Mouse (Mus musculus) megakaryocyte progenitor cell, adult 5-6 weeks (primary cell): ENCODE data around the gene Ggn. TPM values are rescaled to one million over a fixed set of nuclear protein-coding genes. Genes with fewer than 3 reads are reported as not detected.
"Not testable (repeated sequence)": the region's sequence is repeated elsewhere in the genome, so short reads cannot be mapped to it uniquely, and the experiment has no call there.

Source experiments
- ATAC-seq: replicated peaks from 2 replicates; pipeline ENCODE4 v1.8.0; 2016; ENCODE audit warnings: mild to moderate bottlenecking, moderate TSS enrichment, inconsistent platforms; ENCODE audit not compliant: poor library complexity
- total RNA-seq, 2 experiments: library from RNA; stranded (forward) in 1 of 2; stranded (reverse) in 1 of 2; fragments of 157-497, 149-512 nt in 1 of 2; fragments of 200-1000 nt in 1 of 2; gene quantifications; 2 replicates each; pipeline versions ENCODE4 v1.2.3 to v1.2.4; 2015 to 2017

Ggn gene
- total RNA-seq (2015) (0.76 and 1.2 TPM in 2 replicates), total RNA-seq (2017) (0.17 and 0.47 TPM in 2 replicates)

- ATAC-seq: peak; percentile 64
Observed at GRCm38 (mm10) chr7:29170066-29170754, at the start of gene Ggn, which contains the start of gene Spred3. Gene Ggn, plus strand, starts transcription at chr7:29170210. Gene Spred3, minus strand, starts transcription at chr7:29170411.

- ATAC-seq: no peak
Observed at GRCm38 (mm10) chr7:29122821-29123220, 47.2 kb upstream of the Ggn start.

GRCm38 (mm10) chr7:29123531-29124358, 46.3 kb upstream of the Ggn start:
- ATAC-seq: peak; percentile 12; the same call in 1 of the 2 replicates

GRCm38 (mm10) chr7:29124970-29125369, 45.0 kb upstream of the Ggn start, which contains the start of gene Ryr1:
Gene Ryr1, minus strand, starts transcription at chr7:29125179.
- peak; percentile 91 for ATAC-seq

GRCm38 (mm10) chr7:29126173-29126915, 43.7 kb upstream of the Ggn start:
- peak; percentile 70 for ATAC-seq

GRCm38 (mm10) chr7:29128725-29129124, 41.3 kb upstream of the Ggn start:
- peak; percentile 55 for ATAC-seq

DNA sequence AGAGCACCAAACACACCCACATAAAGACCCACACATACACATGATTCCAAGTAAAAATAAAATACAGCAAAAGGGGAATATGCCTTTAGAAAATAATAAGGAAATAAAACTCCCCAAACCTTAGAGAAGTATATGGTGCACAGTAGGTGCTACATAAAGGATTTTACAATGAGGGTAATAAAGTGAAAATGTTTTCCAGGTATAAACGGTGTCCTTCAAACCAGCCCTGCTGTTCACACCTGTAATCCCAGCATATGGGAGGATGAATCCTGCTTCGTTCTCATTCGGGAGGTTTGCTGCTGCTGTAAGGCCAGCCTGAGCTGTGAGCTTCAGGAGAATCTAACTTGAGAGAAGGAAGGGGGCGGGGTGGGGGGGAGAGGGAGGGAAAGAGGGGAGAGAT, 35.8 kb upstream of the Ggn start:
- ATAC-seq: no peak

GRCm38 (mm10) chr7:29134693-29135386, 35.2 kb upstream of the Ggn start, which contains the start of gene Rasgrp4:
Gene Rasgrp4, plus strand, starts transcription at chr7:29134851.
- peak; percentile 99 for ATAC-seq

DNA sequence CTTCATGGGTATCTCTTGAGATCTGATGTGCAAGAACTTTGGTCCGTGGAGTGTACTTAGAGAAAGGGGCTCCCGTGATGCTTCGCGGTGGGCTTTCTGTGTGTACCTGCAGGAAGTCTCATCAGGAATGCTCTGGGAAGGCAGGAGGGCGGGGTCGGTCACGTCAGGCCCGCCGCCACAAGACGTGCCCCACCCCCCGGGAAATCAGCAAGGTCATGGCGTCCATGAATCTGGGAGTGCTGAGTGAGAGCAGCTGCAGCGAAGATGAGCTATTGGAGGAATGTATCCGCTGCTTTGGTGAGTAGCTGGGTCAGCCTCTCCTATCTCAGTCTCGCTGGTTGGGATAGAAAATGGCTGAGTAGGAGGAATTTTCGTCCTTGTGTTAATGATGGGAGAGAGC, 32.6 kb upstream of the Ggn start:
- ATAC-seq: no peak

DNA sequence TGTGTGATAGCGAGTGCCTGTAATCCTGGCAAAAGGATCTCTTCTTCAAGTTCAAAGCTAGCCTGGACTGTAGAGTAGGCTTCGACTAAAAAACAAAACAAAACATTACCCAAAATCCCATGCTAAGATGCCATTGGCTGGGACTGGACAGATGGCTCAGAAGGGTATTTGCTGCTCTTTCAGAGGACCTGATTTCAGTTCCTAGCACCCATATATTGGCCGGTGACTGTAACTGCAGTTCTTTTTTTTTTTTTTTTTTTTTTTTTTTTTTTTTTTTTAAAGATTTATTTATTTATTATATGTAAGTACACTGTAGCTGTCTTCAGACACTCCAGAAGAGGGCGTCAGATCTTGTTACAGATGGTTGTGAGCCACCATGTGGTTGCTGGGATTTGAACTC, 30.8 kb upstream of the Ggn start:
- not testable (repeated sequence) for ATAC-seq

- ATAC-seq: no peak
Observed at GRCm38 (mm10) chr7:29141416-29141815, 28.6 kb upstream of the Ggn start.

DNA sequence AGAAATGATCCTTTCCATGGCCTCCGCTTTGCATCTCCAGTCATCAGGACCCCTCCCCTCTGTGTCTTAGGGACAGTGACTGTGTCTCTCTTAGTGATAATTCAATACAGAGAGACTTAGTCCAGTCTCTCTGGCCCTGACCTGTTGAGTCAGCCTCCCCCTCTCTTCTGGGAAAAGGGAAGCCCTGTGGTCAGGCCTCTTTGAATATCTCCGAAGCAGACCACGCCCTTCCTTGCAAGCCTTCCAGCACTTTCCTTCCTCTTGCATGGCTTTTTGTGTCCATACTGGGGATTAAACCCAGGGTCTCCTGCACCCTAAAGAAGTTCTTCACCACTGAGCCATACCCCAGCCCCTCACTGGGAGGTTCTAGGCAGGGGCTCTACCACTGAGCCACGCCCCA, 26.0 kb upstream of the Ggn start:
- peak; percentile 82 for ATAC-seq

GRCm38 (mm10) chr7:29146625-29147367, 23.2 kb upstream of the Ggn start:
- ATAC-seq: no peak

GRCm38 (mm10) chr7:29148771-29149170, 21.2 kb upstream of the Ggn start:
- no peak for ATAC-seq

- ATAC-seq: no peak
Observed at GRCm38 (mm10) chr7:29151486-29151885, 18.5 kb upstream of the Ggn start.

- ATAC-seq: no peak
Observed at GRCm38 (mm10) chr7:29154018-29154720, 15.8 kb upstream of the Ggn start.

- ATAC-seq: peak; percentile 81
Observed at GRCm38 (mm10) chr7:29155196-29155837, 14.7 kb upstream of the Ggn start.
